Mouse (Mus musculus) forebrain, embryonic 12.5 days (tissue): ENCODE data around the gene Scaf8. TPM values are rescaled to one million over a fixed set of nuclear protein-coding genes. Genes with fewer than 3 reads are reported as not detected.
A peak's percentile ranks its signal among the peaks of the same experiment; 100 is the strongest.

ENCODE experiments used
- ATAC-seq: fragments of 200-750 bp; cut with Nextera tagmentation; 2 replicates; pipeline ENCODE4 v1.8.0; 2017; ENCODE audit warnings: moderate TSS enrichment; ENCODE audit not compliant: low FRiP score
- H3K27ac ChIP-seq: fragments of 300-500 bp; sonication (generic); 2 replicates; pipeline ENCODE4 v1.5.1; 2016; ENCODE audit warnings: mild to moderate bottlenecking
- H3K27me3 ChIP-seq: fragments of 300-500 bp; sonication (generic); 2 replicates; pipeline ENCODE4 v1.6.1; 2016; ENCODE audit warnings: mild to moderate bottlenecking
- H3K36me3 ChIP-seq: fragments of 300-500 bp; sonication (generic); replicated peaks from 2 replicates; pipeline ENCODE4 v1.6.1; 2016; ENCODE audit warnings: mild to moderate bottlenecking
- H3K4me1 ChIP-seq: fragments of 300-500 bp; sonication (generic); 2 replicates; pipeline ENCODE4 v1.6.1; 2016
- H3K4me2 ChIP-seq: fragments of 300-500 bp; sonication (generic); 2 replicates; pipeline ENCODE4 v1.6.1; 2016; ENCODE audit warnings: mild to moderate bottlenecking, moderate library complexity
- H3K4me3 ChIP-seq: fragments of 300-500 bp; sonication (generic); replicated peaks from 2 replicates; pipeline ENCODE4 v1.5.1; 2016; ENCODE audit warnings: mild to moderate bottlenecking
- H3K9ac ChIP-seq: fragments of 300-500 bp; sonication (generic); 2 replicates; pipeline ENCODE4 v1.6.1; 2016; ENCODE audit warnings: mild to moderate bottlenecking
- H3K9me3 ChIP-seq: fragments of 300-500 bp; sonication (generic); 2 replicates; pipeline ENCODE4 v1.6.1; 2016
- WGBS: fragments of 180-500 bp; shearing (Covaris S2); methylation state at CpG from one replicate; pipeline ENCODE4 v1.1.7; 2016; 5-methylcytosine and 5-hydroxymethylcytosine counted together
- polyA plus RNA-seq: library from polyadenylated mRNA; unstranded; fragments of >200 nt; fragmentation: Nextera tagmentation; extraction: Ambion mirVana; gene quantifications from 2 replicates; pipeline ENCODE4 v1.2.1, GENCODE M21; 2016

Scaf8 gene
- polyA plus RNA-seq, 1 experiment from 2014 or later, result 27.6 TPM

DNA sequence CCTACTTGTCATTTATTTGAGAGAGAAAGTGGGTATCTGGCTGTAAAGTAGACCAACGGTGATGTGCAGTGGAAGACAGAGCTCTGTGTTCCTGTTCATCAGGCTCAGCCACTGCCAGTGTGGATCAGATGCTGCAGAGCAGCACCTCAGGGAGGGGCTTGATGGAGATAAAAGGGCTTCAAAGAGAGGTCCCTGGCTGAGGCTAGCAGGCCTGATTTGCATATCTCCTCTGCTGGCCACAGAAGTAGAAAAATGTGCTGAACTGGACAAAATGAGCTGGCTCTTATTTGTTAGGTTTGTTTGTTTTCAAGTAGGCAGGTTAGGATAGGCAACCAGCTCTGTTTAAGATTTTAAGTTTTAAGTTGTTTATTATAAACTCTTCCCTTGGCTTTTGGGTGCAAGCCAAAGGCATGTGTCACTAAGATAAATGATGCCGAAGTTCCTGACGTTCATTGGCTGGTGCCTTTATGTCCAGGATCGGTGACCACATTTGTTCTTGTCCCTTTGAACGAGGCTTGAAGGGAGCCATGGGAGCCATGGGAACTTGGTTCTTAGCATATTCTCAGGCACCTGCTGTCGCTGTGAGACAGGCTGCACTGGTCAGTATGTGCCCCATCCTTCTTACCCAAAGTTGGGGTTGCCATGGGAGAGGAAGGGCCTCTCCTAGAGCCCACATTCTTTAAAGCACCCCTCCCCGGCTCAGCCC is 132.0 kb downstream of the Scaf8 start:
- Histone ChIP-seq H3K9ac (no peak overlapping the region), H3K9me3 (no peaks in the 10 kb centered on the region), H3K36me3 (peaks cover 7% of the 10 kb centered on the region), H3K4me1 (peaks cover 45% of the 10 kb centered on the region), H3K4me3 (no peak overlapping the region), H3K27ac (peak overlapping the region; percentile 32; the same call in 1 of the 2 replicates), H3K4me2 (no peak overlapping the region), H3K27me3 (no peaks in the 10 kb centered on the region)
- peak; percentile 56; the same call in 1 of the 2 replicates for ATAC-seq
- 57% methylated on average over 7 of the region's 7 CpGs for WGBS

Other genes with a start within 250 kb of the Scaf8 start
- gene Tiam2, start 211.6 kb downstream of the Scaf8 start, polyA plus RNA-seq, result 14.5 and 15.4 TPM in 2 replicates